Mouse (Mus musculus) CH12.LX (cell line): Measurements from ENCODE around the gene Cfap44.
A peak's percentile ranks its signal among the peaks of the same experiment; 100 is the strongest.

Experiments
- CHD2 ChIP-seq: IDR thresholded peaks from 2 replicates; pipeline ENCODE4 v1.6.1; 2011; ENCODE audit warnings: low read length, improper control_type of control experiment
- CTCF ChIP-seq, 2 experiments: IDR thresholded peaks in 1 of 2; conservative IDR thresholded peaks in 1 of 2; 2 replicates each; pipeline ENCODE4 v1.5.1; 2011 to 2012; ENCODE audit warnings: low read depth in 2 of 2, low read length in 2 of 2, improper control_type of control experiment in 1 of 2, inconsistent platforms in 1 of 2, mild to moderate bottlenecking in 1 of 2, moderate library complexity in 1 of 2
- E2F4 ChIP-seq: IDR thresholded peaks from 2 replicates; pipeline ENCODE4 v1.6.1; 2011; ENCODE audit warnings: low read depth, low read length, improper control_type of control experiment; ENCODE audit not compliant: insufficient replicate concordance
- EP300 ChIP-seq: IDR thresholded peaks from 2 replicates; pipeline ENCODE4 v1.6.1; 2011; ENCODE audit warnings: low read length, improper control_type of control experiment
- KAT2A ChIP-seq: IDR thresholded peaks from 2 replicates; pipeline ENCODE4 v1.6.1; 2012; ENCODE audit warnings: low read length, improper control_type of control experiment, inconsistent platforms; ENCODE audit not compliant: insufficient replicate concordance
- POLR2A ChIP-seq: IDR thresholded peaks from 2 replicates; pipeline ENCODE4 v1.6.1; 2011; ENCODE audit warnings: low read depth, mild to moderate bottlenecking, improper control_type of control experiment, low read length
- TBP ChIP-seq: conservative IDR thresholded peaks from 2 replicates; pipeline ENCODE4 v1.6.1; 2011; ENCODE audit warnings: low read depth, low read length, improper control_type of control experiment
- USF1 ChIP-seq: IDR thresholded peaks from 2 replicates; pipeline ENCODE4 v1.6.1; 2014; ENCODE audit warnings: low read depth, mild to moderate bottlenecking, inconsistent platforms, low read length, improper control_type of control experiment
- ZKSCAN1 ChIP-seq: IDR thresholded peaks from 2 replicates; pipeline ENCODE4 v1.6.1; 2012; ENCODE audit warnings: low read depth, inconsistent platforms, low read length, improper control_type of control experiment, borderline replicate concordance

GRCm38 (mm10) chr16:44347071-44347901, 47.3 kb upstream of the Cfap44 start, which contains the start of gene Spice1:
- TF ChIP-seq EP300 = no peak
- peak; percentile 89 for TF ChIP-seq POLR2A
- TF ChIP-seq E2F4 = peak; percentile 67; the same call in 1 of the 2 replicates
- peak; percentile 64; the same call in 1 of the 2 replicates for TF ChIP-seq TBP
- peak in 1 of 2 experiments; percentile 61; a peak in 2 of 4 replicates for TF ChIP-seq CTCF (conservative IDR thresholded peaks at IDR 0.05 in 1 of 2, IDR thresholded peaks at IDR 0.05 in 1 of 2; ENCODE audit: low read depth in 2 of 2, low read length in 2 of 2)
- TF ChIP-seq KAT2A = peak; percentile 64; the same call in 1 of the 2 replicates
- no peak for TF ChIP-seq USF1
- TF ChIP-seq CHD2 = no peak
- TF ChIP-seq ZKSCAN1 = no peak
